In the genomic region with DNA sequence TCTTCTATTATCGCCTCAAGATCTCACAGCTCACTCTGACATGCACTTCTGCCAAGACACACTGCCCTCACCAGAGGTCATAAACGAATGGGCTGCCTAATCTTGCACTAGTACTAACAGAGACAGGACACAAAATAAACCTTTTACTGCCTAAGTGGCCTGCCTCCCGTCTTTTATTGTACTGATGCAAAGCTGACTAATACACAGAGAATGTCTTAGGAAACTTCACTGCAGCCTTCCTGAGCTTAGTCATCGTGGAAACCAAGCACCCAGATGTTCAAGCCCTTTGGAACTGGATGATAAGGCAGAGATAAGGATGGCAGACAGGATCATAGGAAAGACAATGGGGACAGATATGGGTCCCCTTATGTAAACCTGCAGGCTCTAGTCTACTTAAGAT, we compare ENCODE assay signal across 18 mouse cellular contexts.
"Had no signal": no experiment of that assay in that cellular context is flagged by ENCODE, and none has a peak within 500 bp of the region (broad histone marks: within the 10 kb centered on the region; RNA-seq: fewer than 3 reads in every experiment).

No protein-coding gene starts in this region.

- ATAC-seq: liver, postnatal 0 days; midbrain, embryonic 15.5 days had no signal

- H3K36me3 ChIP-seq: limb, embryonic 12.5 days; liver, embryonic 13.5 days; lung, embryonic 15.5 days; midbrain, embryonic 15.5 days; stomach, embryonic 15.5 days had no signal

- DNase-seq: kidney, adult 11 months; kidney, adult 9 months; layer of hippocampus, adult 9-11 months; layer of hippocampus, postnatal 36 days; liver; liver, embryonic 13.5 days; liver, postnatal 0 days; lung, postnatal 14 days; thymus, adult 2 months; thymus, postnatal 25 days had no signal

- H3K9me3 ChIP-seq: limb, embryonic 12.5 days; liver, embryonic 13.5 days; lung, embryonic 15.5 days; megakaryocyte, embryonic 14.5 days; midbrain, embryonic 15.5 days; stomach, embryonic 15.5 days had no signal

- H3K27ac ChIP-seq: kidney, postnatal 0 days; limb, embryonic 12.5 days; liver, embryonic 13.5 days; lung, embryonic 15.5 days; macrophage; midbrain, embryonic 15.5 days; stomach, embryonic 15.5 days had no signal

- H3K9ac ChIP-seq: limb, embryonic 12.5 days; liver, embryonic 13.5 days; liver, postnatal 0 days; lung, embryonic 15.5 days; midbrain, embryonic 15.5 days; stomach, embryonic 15.5 days had no signal

- H3K4me1 ChIP-seq: limb, embryonic 12.5 days; liver, embryonic 13.5 days; lung, embryonic 15.5 days; midbrain, embryonic 15.5 days; stomach, embryonic 15.5 days had no signal

- H3K4me3 ChIP-seq: limb, embryonic 12.5 days; liver, embryonic 13.5 days; lung, embryonic 15.5 days; megakaryocyte, embryonic 14.5 days; midbrain, embryonic 15.5 days; stomach, embryonic 15.5 days had no signal

- H3K27me3 ChIP-seq: limb, embryonic 12.5 days; liver, embryonic 13.5 days; lung, embryonic 15.5 days; megakaryocyte, embryonic 14.5 days; midbrain, embryonic 15.5 days; stomach, embryonic 15.5 days had no signal

- H3K4me2 ChIP-seq: limb, embryonic 12.5 days; liver, embryonic 13.5 days; lung, embryonic 15.5 days; midbrain, embryonic 11.5 days; midbrain, embryonic 15.5 days; stomach, embryonic 15.5 days had no signal
